Mouse (Mus musculus) forebrain, embryonic 16.5 days (tissue): ENCODE measurements at regions not wholly inside any gene's neighbourhood (a gene's known extent, or its start where the extent isn't known, plus 50 kb on each side); places are given as distances from the start of the nearest gene placed in this dataset.
A peak's percentile ranks its signal among the peaks of the same experiment; 100 is the strongest.

Experiments used
- ATAC-seq: fragments of 200-750 bp; cut with Nextera tagmentation; 2 replicates; pipeline ENCODE4 v1.8.0; 2017; ENCODE audit warnings: mild to moderate bottlenecking, moderate library complexity
- H3K27ac ChIP-seq: fragments of 300-500 bp; sonication (generic); 2 replicates; pipeline ENCODE4 v1.5.1; 2014; ENCODE audit warnings: low read length, control low read depth
- H3K27me3 ChIP-seq: fragments of 300-500 bp; sonication (generic); replicated peaks from 2 replicates; pipeline ENCODE4 v1.6.1; 2014; ENCODE audit warnings: low read length; ENCODE audit not compliant: control insufficient read depth, insufficient read depth
- H3K36me3 ChIP-seq: fragments of 300-500 bp; sonication (generic); 2 replicates; pipeline ENCODE4 v1.6.1; 2014; ENCODE audit not compliant: control insufficient read depth, insufficient read depth
- H3K4me1 ChIP-seq: fragments of 300-500 bp; sonication (generic); replicated peaks from 2 replicates; pipeline ENCODE4 v1.6.1; 2014; ENCODE audit warnings: low read length; ENCODE audit not compliant: control insufficient read depth, insufficient read depth
- H3K4me2 ChIP-seq: fragments of 300-500 bp; sonication (generic); 2 replicates; pipeline ENCODE4 v1.6.1; 2014; ENCODE audit warnings: mild to moderate bottlenecking, low read length, control low read depth
- H3K4me3 ChIP-seq: fragments of 300-500 bp; sonication (generic); replicated peaks from 2 replicates; pipeline ENCODE4 v1.5.1; 2014; ENCODE audit warnings: mild to moderate bottlenecking, low read length, control low read depth
- H3K9ac ChIP-seq: fragments of 300-500 bp; sonication (generic); replicated peaks from 2 replicates; pipeline ENCODE4 v1.6.1; 2014; ENCODE audit warnings: low read depth, low read length, control low read depth
- H3K9me3 ChIP-seq: fragments of 300-500 bp; sonication (generic); 2 replicates; pipeline ENCODE4 v1.6.1; 2016; ENCODE audit warnings: low read length; ENCODE audit not compliant: control insufficient read depth
- WGBS: fragments of 180-500 bp; shearing (Covaris S2); extraction: QIAGEN DNeasy Blood & Tissue Kit; methylation state at CpG from one replicate; pipeline ENCODE4 v1.1.7; 2014; 5-methylcytosine and 5-hydroxymethylcytosine counted together

GRCm38 (mm10) chr13:56021716-56022115 lies 114.4 kb downstream of the H2afy start:
- Histone ChIP-seq H3K9ac (no peak overlapping the region), H3K4me1 (no peaks in the 10 kb centered on the region), H3K27ac (no peak overlapping the region), H3K27me3 (no peaks in the 10 kb centered on the region), H3K36me3 (no peaks in the 10 kb centered on the region), H3K4me2 (no peak overlapping the region), H3K9me3 (no peaks in the 10 kb centered on the region), H3K4me3 (no peak overlapping the region)
- no peak for ATAC-seq
- WGBS, result 85% methylated on average over 3 of the region's 3 CpGs

- no peak for ATAC-seq
- no peak overlapping the region for H3K27ac ChIP-seq
- no peak overlapping the region for H3K4me3 ChIP-seq
These were observed 122.2 kb downstream of the H2afy start for GRCm38 (mm10) chr13:56014006-56014405.

GRCm38 (mm10) chr13:56010416-56010815 lies 125.7 kb downstream of the H2afy start:
- H3K27ac ChIP-seq, result no peak overlapping the region
- H3K4me2 ChIP-seq, result no peak overlapping the region
- no peak overlapping the region for H3K4me3 ChIP-seq
- no peak for ATAC-seq
- H3K4me1 ChIP-seq, result peaks cover 11% of the 10 kb centered on the region
- H3K9me3 ChIP-seq, result no peaks in the 10 kb centered on the region
- no peak overlapping the region for H3K9ac ChIP-seq
- WGBS, result 48% methylated on average over 6 of the region's 6 CpGs
- no peaks in the 10 kb centered on the region for H3K27me3 ChIP-seq
- H3K36me3 ChIP-seq, result no peaks in the 10 kb centered on the region

More at GRCm38 (mm10) chr13:56014006-56014405, 122.2 kb downstream of the H2afy start:
- H3K36me3 ChIP-seq, result no peaks in the 10 kb centered on the region
- H3K9me3 ChIP-seq, result no peaks in the 10 kb centered on the region
- H3K9ac ChIP-seq, result no peak overlapping the region
- peaks cover 7% of the 10 kb centered on the region for H3K4me1 ChIP-seq
- no peaks in the 10 kb centered on the region for H3K27me3 ChIP-seq
- no peak overlapping the region for H3K4me2 ChIP-seq

GRCm38 (mm10) chr13:56006827-56007226 lies 129.3 kb downstream of the H2afy start:
- H3K36me3 ChIP-seq, result no peaks in the 10 kb centered on the region
- H3K4me1 ChIP-seq, result peaks cover 11% of the 10 kb centered on the region
- no peak overlapping the region for H3K4me2 ChIP-seq
- peak overlapping the region; percentile 60 for H3K27ac ChIP-seq
- no peaks in the 10 kb centered on the region for H3K27me3 ChIP-seq
- H3K9me3 ChIP-seq, result no peaks in the 10 kb centered on the region
- 49% methylated on average over 2 of the region's 2 CpGs for WGBS
- no peak overlapping the region for H3K9ac ChIP-seq
- no peak overlapping the region for H3K4me3 ChIP-seq
- ATAC-seq, result peak; percentile 85

- Histone ChIP-seq H3K27me3 (no peaks in the 10 kb centered on the region), H3K4me3 (no peak overlapping the region)
These were observed 130.4 kb downstream of the H2afy start for GRCm38 (mm10) chr13:56005746-56006145.

GRCm38 (mm10) chr13:56003724-56004393 lies 132.3 kb downstream of the H2afy start:
- WGBS, result 69% methylated on average over 18 of the region's 18 CpGs
- Histone ChIP-seq H3K9ac (no peak overlapping the region), H3K27ac (no peak overlapping the region)

More at GRCm38 (mm10) chr13:56005746-56006145, 130.4 kb downstream of the H2afy start:
- no peaks in the 10 kb centered on the region for H3K36me3 ChIP-seq
- no peak overlapping the region for H3K9ac ChIP-seq
- H3K9me3 ChIP-seq, result no peaks in the 10 kb centered on the region
- H3K4me1 ChIP-seq, result peaks cover 11% of the 10 kb centered on the region
- ATAC-seq, result no peak
- no peak overlapping the region for H3K4me2 ChIP-seq
- WGBS, result 69% methylated on average over 3 of the region's 3 CpGs
- no peak overlapping the region for H3K27ac ChIP-seq

DNA sequence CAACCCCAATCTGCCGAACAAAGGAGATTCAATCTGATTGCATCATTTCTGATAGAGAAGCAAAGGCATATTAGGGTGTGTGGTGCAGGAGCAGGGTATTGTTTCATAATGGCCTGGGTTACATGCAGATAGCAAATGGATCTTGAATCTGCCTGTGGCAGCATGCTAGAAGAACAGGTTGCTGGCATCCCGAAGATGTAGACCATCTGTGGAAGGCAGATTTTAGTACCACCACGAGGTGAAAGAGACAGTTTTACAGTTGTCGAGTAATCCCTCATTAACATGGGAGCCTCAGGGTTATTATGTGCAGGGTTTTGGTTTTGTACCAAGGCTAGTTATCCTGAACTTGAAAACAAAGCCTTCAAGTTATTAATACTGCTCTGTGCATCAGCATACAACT lies 140.9 kb downstream of the H2afy start:
- H3K4me2 ChIP-seq, result no peak overlapping the region
- H3K9me3 ChIP-seq, result no peaks in the 10 kb centered on the region
- no peaks in the 10 kb centered on the region for H3K36me3 ChIP-seq
- no peak overlapping the region for H3K9ac ChIP-seq
- H3K4me3 ChIP-seq, result no peak overlapping the region
- WGBS, result 61% methylated on average over 4 of the region's 4 CpGs
- no peaks in the 10 kb centered on the region for H3K27me3 ChIP-seq
- peak; percentile 71; the same call in 1 of the 2 replicates for ATAC-seq
- H3K4me1 ChIP-seq, result peaks cover 11% of the 10 kb centered on the region
- H3K27ac ChIP-seq, result peak overlapping the region; percentile 34

More at GRCm38 (mm10) chr13:56003724-56004393, 132.3 kb downstream of the H2afy start:
- Histone ChIP-seq H3K27me3 (no peaks in the 10 kb centered on the region), H3K9me3 (no peaks in the 10 kb centered on the region), H3K4me2 (no peak overlapping the region), H3K36me3 (no peaks in the 10 kb centered on the region), H3K4me3 (no peak overlapping the region), H3K4me1 (peaks cover 4% of the 10 kb centered on the region)
- ATAC-seq, result no peak

GRCm38 (mm10) chr13:55994460-55994859 lies 141.7 kb downstream of the H2afy start:
- ATAC-seq, result no peak
- H3K4me2 ChIP-seq, result no peak overlapping the region
- H3K4me3 ChIP-seq, result no peak overlapping the region
- H3K9ac ChIP-seq, result no peak overlapping the region
- peaks cover 16% of the 10 kb centered on the region for H3K4me1 ChIP-seq
- no peak overlapping the region for H3K27ac ChIP-seq
- H3K9me3 ChIP-seq, result no peaks in the 10 kb centered on the region
- H3K27me3 ChIP-seq, result no peaks in the 10 kb centered on the region
- WGBS, result 56% methylated on average over 2 of the region's 2 CpGs
- no peaks in the 10 kb centered on the region for H3K36me3 ChIP-seq

- Histone ChIP-seq H3K9me3 (no peaks in the 10 kb centered on the region), H3K4me3 (no peak overlapping the region), H3K27me3 (no peaks in the 10 kb centered on the region), H3K36me3 (no peaks in the 10 kb centered on the region), H3K9ac (no peak overlapping the region), H3K4me1 (peaks cover 20% of the 10 kb centered on the region), H3K4me2 (no peak overlapping the region), H3K27ac (no peak overlapping the region)
- WGBS, result 87% methylated on average over 9 of the region's 9 CpGs
- no peak for ATAC-seq
These were observed 143.5 kb downstream of the H2afy start for GRCm38 (mm10) chr13:55992699-55993098.

- H3K36me3 ChIP-seq, result no peaks in the 10 kb centered on the region
- no peak overlapping the region for H3K27ac ChIP-seq
- 73% methylated on average over 14 of the region's 14 CpGs for WGBS
- no peak for ATAC-seq
- H3K4me2 ChIP-seq, result no peak overlapping the region
- H3K4me1 ChIP-seq, result peaks cover 20% of the 10 kb centered on the region
- H3K4me3 ChIP-seq, result no peak overlapping the region
- H3K9ac ChIP-seq, result no peak overlapping the region
- no peaks in the 10 kb centered on the region for H3K27me3 ChIP-seq
- H3K9me3 ChIP-seq, result no peaks in the 10 kb centered on the region
These were observed 144.9 kb downstream of the H2afy start for GRCm38 (mm10) chr13:55991216-55991615.
